Mouse (Mus musculus) myocyte (in vitro differentiated cells): ENCODE measurements at regions not wholly inside any gene's neighbourhood (a gene's known extent, or its start where the extent isn't known, plus 50 kb on each side); places are given as distances from the start of the nearest gene placed in this dataset.

ENCODE experiments used
- E2F4 ChIP-seq: IDR thresholded peaks from one replicate; pipeline ENCODE4 v1.6.1; 2011; ENCODE audit warnings: mild to moderate bottlenecking, control low read depth, moderate library complexity; ENCODE audit not compliant: insufficient read depth
- MAX ChIP-seq: IDR thresholded peaks from one replicate; pipeline ENCODE4 v1.6.1; 2011; ENCODE audit warnings: low read depth, mild to moderate bottlenecking, control low read depth
- USF1 ChIP-seq: IDR thresholded peaks from one replicate; pipeline ENCODE4 v1.6.1; 2011; ENCODE audit warnings: low read depth, mild to moderate bottlenecking, control low read depth, moderate library complexity

GRCm38 (mm10) chr8:87225504-87226425 is 246.6 kb downstream of the Cbln1 start:
- no peak for TF ChIP-seq MAX
- no peak for TF ChIP-seq USF1
- no peak for TF ChIP-seq E2F4
